Mouse (Mus musculus): ENCODE measurements around the gene S1pr4.

The S1pr4 gene

GRCm38 (mm10) chr10:81450140-81450539, 49.8 kb downstream of the S1pr4 start:
- in situ Hi-C loops (cut with MboI; ENCODE audit: low sequenced_read_pairs): loop anchor here (5.0 kb wide), 1 partner anchor 53 kb away; no protein-coding TSS in a partner anchor
